Mouse (Mus musculus): Measurements from ENCODE around the gene Chia1.

GRCm38 (mm10) chr3:106154413-106154812 lies 41.4 kb downstream of the Chia1 start:
- no peak for TF ChIP-seq EP300 (IDR thresholded peaks at IDR 0.05; ENCODE audit: low read depth)
- no peak for TF ChIP-seq CTCF (IDR thresholded peaks at IDR 0.05; ENCODE audit: low read depth)
